Mouse (Mus musculus): ENCODE measurements at regions not wholly inside any gene's neighbourhood (a gene's known extent, or its start where the extent isn't known, plus 50 kb on each side); places are given as distances from the start of the nearest gene placed in this dataset.

GRCm38 (mm10) chr17:81180813-81181424, 116.0 kb upstream of the Thumpd2 start:
- DNase-seq (ENCODE audit: low read depth) = no peak

GRCm38 (mm10) chr17:81176306-81176705, 111.4 kb upstream of the Thumpd2 start:
- no peak for DNase-seq (ENCODE audit: low read depth)

- no peak for DNase-seq (ENCODE audit: low read depth)
These were observed 111.0 kb upstream of the Thumpd2 start for GRCm38 (mm10) chr17:81175877-81176276.

GRCm38 (mm10) chr17:81172943-81173342, 108.1 kb upstream of the Thumpd2 start:
- DNase-seq (ENCODE audit: low read depth) = no peak

- DNase-seq (ENCODE audit: low read depth) = no peak
These were observed 104.2 kb upstream of the Thumpd2 start for GRCm38 (mm10) chr17:81169118-81169517.

- no peak for DNase-seq (ENCODE audit: low read depth)
These were observed 85.8 kb upstream of the Thumpd2 start for GRCm38 (mm10) chr17:81150730-81151129.

GRCm38 (mm10) chr17:81134702-81135101, 69.8 kb upstream of the Thumpd2 start:
- no peak for DNase-seq (ENCODE audit: low read depth)

GRCm38 (mm10) chr17:81133227-81133626, 68.3 kb upstream of the Thumpd2 start:
- no peak for DNase-seq (ENCODE audit: low read depth)
